Mouse (Mus musculus) spleen, adult 2 months (tissue): ENCODE measurements around the gene Tyw3.

ENCODE experiments used
- CTCF ChIP-seq: fragments of 200-500 bp; IDR thresholded peaks from 2 replicates; pipeline ENCODE4 v1.5.1; 2011; ENCODE audit warnings: mild to moderate bottlenecking, inconsistent platforms; ENCODE audit not compliant: insufficient read depth, insufficient read length, insufficient replicate concordance; ENCODE audit errors: extremely low read depth
- POLR2A ChIP-seq: fragments of 200-500 bp; IDR thresholded peaks from 2 replicates; pipeline ENCODE4 v1.6.1; 2011; ENCODE audit warnings: low read depth, low read length, inconsistent platforms

- TF ChIP-seq CTCF, result no peak
- TF ChIP-seq POLR2A, result no peak
Observed at GRCm38 (mm10) chr3:154611888-154612287, 15.0 kb upstream of the Tyw3 start.
